Mouse (Mus musculus) testis, adult 2 months (tissue): ENCODE data around the gene Hadhb. TPM values are rescaled to one million over a fixed set of nuclear protein-coding genes. Genes with fewer than 3 reads are reported as not detected.
A peak's percentile ranks its signal among the peaks of the same experiment; 100 is the strongest.

Experiments used
- H3K27ac ChIP-seq: fragments of 200-500 bp; 2 replicates; pipeline ENCODE4 v1.5.1; 2012; ENCODE audit warnings: low read depth, low read length; ENCODE audit not compliant: control insufficient read depth, insufficient read depth
- H3K27me3 ChIP-seq: fragments of 200-500 bp; 2 replicates; pipeline ENCODE4 v1.6.1; 2012; ENCODE audit warnings: mild to moderate bottlenecking, low read length, moderate library complexity; ENCODE audit not compliant: control insufficient read depth, insufficient read depth
- H3K36me3 ChIP-seq: fragments of 200-500 bp; 2 replicates; pipeline ENCODE4 v1.6.1; 2012; ENCODE audit warnings: mild to moderate bottlenecking, low read length; ENCODE audit not compliant: control insufficient read depth, insufficient read depth
- H3K4me1 ChIP-seq: fragments of 200-500 bp; 2 replicates; pipeline ENCODE4 v1.6.1; 2012; ENCODE audit warnings: low read length; ENCODE audit not compliant: control insufficient read depth, insufficient read depth
- H3K4me3 ChIP-seq: fragments of 200-500 bp; 2 replicates; pipeline ENCODE4 v1.5.1; 2012; ENCODE audit warnings: low read depth, mild to moderate bottlenecking, low read length, moderate library complexity, mixed read lengths; ENCODE audit not compliant: control insufficient read depth
- CTCF ChIP-seq: fragments of 200-500 bp; IDR thresholded peaks from 2 replicates; pipeline ENCODE4 v1.5.1; 2012; ENCODE audit warnings: low read depth, mild to moderate bottlenecking, inconsistent platforms, low read length, moderate library complexity; ENCODE audit not compliant: control insufficient read depth, insufficient read depth, insufficient replicate concordance
- POLR2A ChIP-seq: fragments of 200-500 bp; IDR thresholded peaks from 2 replicates; pipeline ENCODE4 v1.6.1; 2012; ENCODE audit warnings: low read depth, mild to moderate bottlenecking, inconsistent platforms, low read length, moderate library complexity; ENCODE audit not compliant: control insufficient read depth
- polyA plus RNA-seq: library from polyadenylated mRNA; depleted of rRNA; stranded (reverse); fragments of >200 nt; gene quantifications from 2 replicates; pipeline ENCODE4 v1.2.3, GENCODE M21; 2012; rRNA removed

The Hadhb gene
- polyA plus RNA-seq, 1 experiment, result 60.1 TPM

GRCm38 (mm10) chr5:30220666-30221065, 65.6 kb downstream of the Hadhb start:
- H3K27me3 ChIP-seq, result no peaks in the 10 kb centered on the region
- TF ChIP-seq POLR2A, result no peak
- TF ChIP-seq CTCF, result no peak
- no peaks in the 10 kb centered on the region for H3K36me3 ChIP-seq
- H3K27ac ChIP-seq, result no peak overlapping the region
- H3K4me1 ChIP-seq, result no peaks in the 10 kb centered on the region
- H3K4me3 ChIP-seq, result no peak overlapping the region

GRCm38 (mm10) chr5:30222681-30223080, 67.6 kb downstream of the Hadhb start:
- Histone ChIP-seq H3K27ac (no peak overlapping the region), H3K4me3 (no peak overlapping the region), H3K27me3 (no peaks in the 10 kb centered on the region), H3K4me1 (no peaks in the 10 kb centered on the region), H3K36me3 (no peaks in the 10 kb centered on the region)
- no peak for TF ChIP-seq CTCF

GRCm38 (mm10) chr5:30230901-30231300, 75.9 kb downstream of the Hadhb start:
- Histone ChIP-seq H3K4me3 (no peak overlapping the region), H3K27ac (no peak overlapping the region), H3K4me1 (peaks cover 5% of the 10 kb centered on the region), H3K27me3 (no peaks in the 10 kb centered on the region), H3K36me3 (no peaks in the 10 kb centered on the region)
- TF ChIP-seq CTCF, result peak; percentile 39; the same call in 1 of the 2 replicates
- no peak for TF ChIP-seq POLR2A

GRCm38 (mm10) chr5:30231891-30232270, 76.8 kb downstream of the Hadhb start:
- H3K27ac ChIP-seq, result peak overlapping the region; percentile 84
- TF ChIP-seq POLR2A (no peak), CTCF (no peak)

GRCm38 (mm10) chr5:30232271-30232971, 77.4 kb downstream of the Hadhb start, which contains the start of gene Selenoi:
TSS of gene Selenoi (plus strand) at chr5:30232581.
- TF ChIP-seq CTCF, result no peak
- TF ChIP-seq POLR2A, result peak; percentile 92; the same call in 1 of the 2 replicates
- Histone ChIP-seq H3K27ac (peak within 1 kb of the TSS; percentile 94), H3K36me3 (no peaks in the 10 kb centered on the region), H3K4me3 (peak within 1 kb of the TSS; percentile 100), H3K27me3 (no peaks in the 10 kb centered on the region), H3K4me1 (peaks cover 5% of the 10 kb centered on the region)

More at GRCm38 (mm10) chr5:30231891-30232270, 76.8 kb downstream of the Hadhb start:
- Histone ChIP-seq H3K27me3 (no peaks in the 10 kb centered on the region), H3K36me3 (no peaks in the 10 kb centered on the region), H3K4me3 (peak overlapping the region; percentile 100), H3K4me1 (peaks cover 5% of the 10 kb centered on the region)

- H3K27me3 ChIP-seq, result no peaks in the 10 kb centered on the region
- peak overlapping the region; percentile 94 for H3K27ac ChIP-seq
- no peaks in the 10 kb centered on the region for H3K36me3 ChIP-seq
- H3K4me1 ChIP-seq, result peaks cover 5% of the 10 kb centered on the region
- no peak for TF ChIP-seq POLR2A
- TF ChIP-seq CTCF, result no peak
- peak overlapping the region; percentile 100 for H3K4me3 ChIP-seq
Measured at GRCm38 (mm10) chr5:30233042-30233441, 78.0 kb downstream of the Hadhb start.

- TF ChIP-seq CTCF (no peak), POLR2A (no peak)
Measured at GRCm38 (mm10) chr5:30233979-30234378, 78.9 kb downstream of the Hadhb start.

More at GRCm38 (mm10) chr5:30233979-30234378, 78.9 kb downstream of the Hadhb start:
- Histone ChIP-seq H3K27ac (no peak overlapping the region), H3K36me3 (no peaks in the 10 kb centered on the region), H3K4me1 (peaks cover 5% of the 10 kb centered on the region), H3K27me3 (no peaks in the 10 kb centered on the region), H3K4me3 (peak overlapping the region; percentile 34; the same call in 1 of the 2 replicates)

Other genes starting within 250 kb of the Hadhb start
- gene Il6, start 142.1 kb upstream of the Hadhb start, polyA plus RNA-seq, result not detected in 2 replicates
- gene Tyms, start 81.6 kb upstream of the Hadhb start, polyA plus RNA-seq, result 4.6 and 4.8 TPM in 2 replicates
- gene Garem2, start 50.1 kb upstream of the Hadhb start, polyA plus RNA-seq, result 0.71 and 0.78 TPM in 2 replicates
- not detected in 2 replicates for gene 3110082J24Rik, start 49.2 kb upstream of the Hadhb start, polyA plus RNA-seq
- 74.2 and 78.6 TPM in 2 replicates for gene Hadha, start 86 bp upstream of the Hadhb start, polyA plus RNA-seq
- 18.3 and 18.5 TPM in 2 replicates for gene Adgrf3, start 50.5 kb downstream of the Hadhb start, polyA plus RNA-seq
- 65.4 and 74.1 TPM in 2 replicates for gene Selenoi, start 77.3 kb downstream of the Hadhb start, polyA plus RNA-seq
- gene Drc1, start 126.1 kb downstream of the Hadhb start, polyA plus RNA-seq, result 27.1 and 28.7 TPM in 2 replicates